Mouse (Mus musculus) heart, embryonic 14.5 days (tissue): ENCODE data around the gene Cep19. TPM values are rescaled to one million over a fixed set of nuclear protein-coding genes. Genes with fewer than 3 reads are reported as not detected.

Experiments used
- ATAC-seq: fragments of 200-750 bp; cut with Nextera tagmentation; 2 replicates; pipeline ENCODE4 v1.8.0; 2017; ENCODE audit warnings: low read depth, moderate TSS enrichment; ENCODE audit not compliant: insufficient number of reproducible peaks, insufficient read depth, low FRiP score
- H3K27ac ChIP-seq, 2 experiments: fragments of 200-500 bp in 1 of 2; fragments of 300-500 bp in 1 of 2; sonication (generic) in 1 of 2; replicated peaks in 1 of 2; 2 replicates each; pipeline ENCODE4 v1.5.1; 2012 to 2014; ENCODE audit warnings: low read depth in 2 of 2, low read length in 2 of 2, control low read depth in 1 of 2, mild to moderate bottlenecking in 1 of 2, mixed read lengths in 1 of 2; ENCODE audit not compliant: control insufficient read depth in 1 of 2, insufficient read depth in 1 of 2
- H3K27me3 ChIP-seq: fragments of 300-500 bp; sonication (generic); 2 replicates; pipeline ENCODE4 v1.6.1; 2014; ENCODE audit warnings: mild to moderate bottlenecking, low read length, control low read depth; ENCODE audit not compliant: control insufficient read depth, insufficient read depth
- H3K36me3 ChIP-seq: fragments of 300-500 bp; sonication (generic); 2 replicates; pipeline ENCODE4 v1.6.1; 2014; ENCODE audit warnings: mild to moderate bottlenecking, control low read depth, low read length, mixed read lengths; ENCODE audit not compliant: control insufficient read depth, insufficient read depth
- H3K4me1 ChIP-seq, 2 experiments: fragments of 200-500 bp in 1 of 2; fragments of 300-500 bp in 1 of 2; sonication (generic) in 1 of 2; 2 replicates each; pipeline ENCODE4 v1.6.1; 2012 to 2014; ENCODE audit warnings: low read length in 2 of 2, control low read depth in 1 of 2, mixed read lengths in 1 of 2; ENCODE audit not compliant: control insufficient read depth in 2 of 2, insufficient read depth in 2 of 2
- H3K4me2 ChIP-seq: fragments of 300-500 bp; sonication (generic); 2 replicates; pipeline ENCODE4 v1.6.1; 2014; ENCODE audit warnings: mild to moderate bottlenecking, low read length
- H3K4me3 ChIP-seq, 2 experiments: fragments of 200-500 bp in 1 of 2; fragments of 300-500 bp in 1 of 2; sonication (generic) in 1 of 2; 2 replicates each; pipeline ENCODE4 v1.5.1; 2012 to 2014; ENCODE audit warnings: low read length in 2 of 2, mild to moderate bottlenecking in 2 of 2, control low read depth in 1 of 2, low read depth in 1 of 2, moderate library complexity in 1 of 2; ENCODE audit not compliant: control insufficient read depth in 1 of 2, insufficient read depth in 1 of 2
- H3K9ac ChIP-seq: fragments of 300-500 bp; sonication (generic); 2 replicates; pipeline ENCODE4 v1.6.1; 2014; ENCODE audit warnings: mild to moderate bottlenecking, low read length
- H3K9me3 ChIP-seq: fragments of 300-500 bp; sonication (generic); 2 replicates; pipeline ENCODE4 v1.6.1; 2016; ENCODE audit warnings: low read length, control low read depth; ENCODE audit not compliant: control insufficient read depth
- WGBS: fragments of 180-500 bp; shearing (Covaris S2); extraction: QIAGEN DNeasy Blood & Tissue Kit; methylation state at CpG from one replicate; pipeline ENCODE4 v1.1.7; 2014; 5-methylcytosine and 5-hydroxymethylcytosine counted together
- polyA plus RNA-seq: library from polyadenylated mRNA; unstranded; fragments of >200 nt; fragmentation: Nextera tagmentation; extraction: Ambion mirVana; gene quantifications from 2 replicates; pipeline ENCODE4 v1.2.1, GENCODE M21; 2014

Cep19 gene
- polyA plus RNA-seq, result 18.5 and 25.0 TPM in 2 replicates

GRCm38 (mm10) chr16:32099638-32100150, at the start of gene Cep19, which contains the start of gene Pigx:
TSS of gene Cep19 (plus strand) at chr16:32099800.
TSS of gene Pigx (minus strand) at chr16:32099740.
- H3K27ac ChIP-seq, result peak within 1 kb of the TSS; percentile 79 to 83
- H3K4me1 ChIP-seq, result peaks cover 0 to 12% of the 10 kb centered on the region in 2 experiments; a peak in 2 of 4 replicates
- H3K9me3 ChIP-seq, result no peaks in the 10 kb centered on the region
- peaks cover 17% of the 10 kb centered on the region for H3K36me3 ChIP-seq
- H3K4me3 ChIP-seq, result peak within 1 kb of the TSS; percentile 78 to 86
- H3K9ac ChIP-seq, result peak within 1 kb of the TSS; percentile 86
- no peaks in the 10 kb centered on the region for H3K27me3 ChIP-seq
- peak within 1 kb of the TSS; percentile 70 for H3K4me2 ChIP-seq
- WGBS, result under 1% methylated on average over 34 of the region's 34 CpGs
- ATAC-seq, result peak; percentile 95

GRCm38 (mm10) chr16:32058817-32059216, 40.8 kb upstream of the Cep19 start:
- Histone ChIP-seq H3K36me3 (no peaks in the 10 kb centered on the region), H3K4me3 (no peak overlapping the region), H3K27me3 (no peaks in the 10 kb centered on the region), H3K9ac (no peak overlapping the region), H3K4me1 (peaks cover 3 to 21% of the 10 kb centered on the region in 2 experiments; a peak in 3 of 4 replicates), H3K4me2 (no peak overlapping the region), H3K27ac (no peak overlapping the region), H3K9me3 (no peaks in the 10 kb centered on the region)
- 64% methylated on average over 5 of the region's 5 CpGs for WGBS
- no peak for ATAC-seq

GRCm38 (mm10) chr16:32059840-32060523, 39.6 kb upstream of the Cep19 start:
- peaks cover 4 to 31% of the 10 kb centered on the region in 2 experiments; a peak in 3 of 4 replicates for H3K4me1 ChIP-seq

GRCm38 (mm10) chr16:32062226-32062625, 37.4 kb upstream of the Cep19 start:
- no peak overlapping the region for H3K27ac ChIP-seq
- H3K27me3 ChIP-seq, result no peaks in the 10 kb centered on the region
- WGBS, result 48% methylated on average over 2 of the region's 2 CpGs
- ATAC-seq, result no peak
- peaks cover 11 to 40% of the 10 kb centered on the region in 2 experiments; a peak in 3 of 4 replicates for H3K4me1 ChIP-seq
- H3K36me3 ChIP-seq, result no peaks in the 10 kb centered on the region
- H3K4me2 ChIP-seq, result no peak overlapping the region
- no peaks in the 10 kb centered on the region for H3K9me3 ChIP-seq
- H3K4me3 ChIP-seq, result no peak overlapping the region
- H3K9ac ChIP-seq, result no peak overlapping the region

More at GRCm38 (mm10) chr16:32059840-32060523, 39.6 kb upstream of the Cep19 start:
- 0 out of 4 replicates have a peak overlapping the region, but pooled peaks of 1 of the 2 experiments have one; percentile 6 for H3K27ac ChIP-seq
- H3K9me3 ChIP-seq, result no peaks in the 10 kb centered on the region
- no peak overlapping the region for H3K4me2 ChIP-seq
- no peak for ATAC-seq
- no peak overlapping the region for H3K4me3 ChIP-seq
- no peak overlapping the region for H3K9ac ChIP-seq
- H3K27me3 ChIP-seq, result no peaks in the 10 kb centered on the region
- 62% methylated on average over 6 of the region's 6 CpGs for WGBS
- H3K36me3 ChIP-seq, result no peaks in the 10 kb centered on the region

- 40% methylated on average over 7 of the region's 7 CpGs for WGBS
- H3K9ac ChIP-seq, result no peak overlapping the region
- no peak overlapping the region for H3K4me2 ChIP-seq
- no peak overlapping the region; a peak in 1 of 4 replicates for H3K27ac ChIP-seq
- H3K4me1 ChIP-seq, result peaks cover 11 to 43% of the 10 kb centered on the region in 2 experiments; a peak in 3 of 4 replicates
- no peaks in the 10 kb centered on the region for H3K36me3 ChIP-seq
- no peak overlapping the region for H3K4me3 ChIP-seq
- ATAC-seq, result no peak
- no peaks in the 10 kb centered on the region for H3K9me3 ChIP-seq
- H3K27me3 ChIP-seq, result no peaks in the 10 kb centered on the region
Observed at GRCm38 (mm10) chr16:32063900-32064299, 35.7 kb upstream of the Cep19 start.

- H3K4me3 ChIP-seq, result no peak overlapping the region
- no peak overlapping the region for H3K4me2 ChIP-seq
- peaks cover 13 to 43% of the 10 kb centered on the region in 2 experiments for H3K4me1 ChIP-seq
- no peaks in the 10 kb centered on the region for H3K9me3 ChIP-seq
- H3K27ac ChIP-seq, result no peak overlapping the region
- H3K9ac ChIP-seq, result no peak overlapping the region
- no peaks in the 10 kb centered on the region for H3K27me3 ChIP-seq
- H3K36me3 ChIP-seq, result no peaks in the 10 kb centered on the region
- no peak for ATAC-seq
- WGBS, result 89% methylated on average over 1 of the region's 1 CpGs
Observed at GRCm38 (mm10) chr16:32066899-32067298, 32.7 kb upstream of the Cep19 start.

GRCm38 (mm10) chr16:32068389-32069300, 31.0 kb upstream of the Cep19 start:
- Histone ChIP-seq H3K27ac (no peak overlapping the region), H3K27me3 (no peaks in the 10 kb centered on the region), H3K9me3 (no peaks in the 10 kb centered on the region), H3K4me1 (peaks cover 11 to 37% of the 10 kb centered on the region in 2 experiments), H3K36me3 (no peaks in the 10 kb centered on the region), H3K9ac (no peak overlapping the region), H3K4me2 (no peak overlapping the region), H3K4me3 (no peak overlapping the region)
- WGBS, result 63% methylated on average over 12 of the region's 12 CpGs
- ATAC-seq, result no peak
